15 mouse cellular contexts compared by ENCODE assay signal in genomic region chr17:80706608-80707007, GRCm38 (mm10). TPM values are rescaled to one million over a fixed set of nuclear protein-coding genes. Genes with fewer than 3 reads are reported as not detected.
DNase-seq lines count a peak whose midpoint lies in the region; ATAC-seq and TF ChIP-seq lines count a peak whose summit lies in the region.
"Had no signal": no experiment of that assay in that cellular context is flagged by ENCODE, and none has a peak within 500 bp of the region (broad histone marks: within the 10 kb centered on the region; RNA-seq: fewer than 3 reads in every experiment).

No protein-coding gene starts in this region.

- 65% methylated on average over 6 of the region's 6 CpGs for WGBS in forebrain, postnatal 0 days
- 78% methylated on average over 6 of the region's 6 CpGs for WGBS in forebrain, embryonic 12.5 days
- WGBS in heart, postnatal 0 days = 57% methylated on average over 6 of the region's 6 CpGs

- TF ChIP-seq CTCF in forebrain, postnatal 0 days (IDR thresholded peaks at IDR 0.05; ENCODE audit: low read depth) = no peak
- no peak for TF ChIP-seq CTCF in heart, postnatal 0 days (IDR thresholded peaks at IDR 0.05; ENCODE audit: low read depth)
- no peak for TF ChIP-seq CTCF in layer of hippocampus, adult 2 months (conservative IDR thresholded peaks at IDR 0.05)

- no peak overlapping the region for H3K4me2 ChIP-seq in forebrain, postnatal 0 days (ENCODE audit: low read depth)
- H3K4me2 ChIP-seq in forebrain, embryonic 12.5 days = no peak overlapping the region
- H3K4me2 ChIP-seq in heart, postnatal 0 days (ENCODE audit: low read depth, low read length) = no peak overlapping the region
- H3K4me2 ChIP-seq: embryonic facial prominence, embryonic 13.5 days; heart, embryonic 11.5 days; hindbrain, embryonic 15.5 days had no signal

- no peaks in the 10 kb centered on the region for H3K27me3 ChIP-seq in forebrain, postnatal 0 days (ENCODE audit: insufficient read depth, low read length)
- no peaks in the 10 kb centered on the region for H3K27me3 ChIP-seq in forebrain, embryonic 12.5 days
- no peaks in the 10 kb centered on the region for H3K27me3 ChIP-seq in heart, postnatal 0 days (ENCODE audit: control insufficient read depth, insufficient read depth, low read length)
- H3K27me3 ChIP-seq: embryonic facial prominence, embryonic 13.5 days; hindbrain, embryonic 15.5 days had no signal

- H3K36me3 ChIP-seq in forebrain, postnatal 0 days (ENCODE audit: insufficient read depth) = no peaks in the 10 kb centered on the region
- H3K36me3 ChIP-seq in forebrain, embryonic 12.5 days (replicated peaks) = no peaks in the 10 kb centered on the region
- H3K36me3 ChIP-seq in heart, postnatal 0 days (replicated peaks; ENCODE audit: control insufficient read depth, insufficient read depth, low read length) = no peaks in the 10 kb centered on the region
- H3K36me3 ChIP-seq: embryonic facial prominence, embryonic 13.5 days; hindbrain, embryonic 15.5 days had no signal

- no peaks in the 10 kb centered on the region for H3K9me3 ChIP-seq in forebrain, postnatal 0 days (ENCODE audit: low read length)
- no peaks in the 10 kb centered on the region for H3K9me3 ChIP-seq in forebrain, embryonic 12.5 days
- no peaks in the 10 kb centered on the region for H3K9me3 ChIP-seq in heart, postnatal 0 days (replicated peaks; ENCODE audit: control insufficient read depth, low read length)
- H3K9me3 ChIP-seq: embryonic facial prominence, embryonic 13.5 days; hindbrain, embryonic 15.5 days had no signal

- no peak for ATAC-seq in forebrain, postnatal 0 days
- ATAC-seq in forebrain, embryonic 12.5 days (ENCODE audit: low FRiP score) = no peak
- ATAC-seq in heart, postnatal 0 days (ENCODE audit: insufficient read depth, low read depth) = no peak
- ATAC-seq: forebrain, embryonic 14.5 days had no signal

- no peak for TF ChIP-seq EP300 in heart, postnatal 0 days (IDR thresholded peaks at IDR 0.05; ENCODE audit: low read depth)

- H3K4me1 ChIP-seq in forebrain, postnatal 0 days (ENCODE audit: insufficient read depth) = peaks cover 12% of the 10 kb centered on the region
- peaks cover 27% of the 10 kb centered on the region for H3K4me1 ChIP-seq in forebrain, embryonic 12.5 days
- peaks cover 57% of the 10 kb centered on the region for H3K4me1 ChIP-seq in heart, postnatal 0 days (ENCODE audit: control insufficient read depth, insufficient read depth)

- H3K27ac ChIP-seq in forebrain, postnatal 0 days (ENCODE audit: low read depth, low read length) = 0 out of 2 replicates have a peak overlapping the region, but pooled peaks have one; percentile 15
- no peak overlapping the region for H3K27ac ChIP-seq in forebrain, embryonic 12.5 days
- H3K27ac ChIP-seq in heart, postnatal 0 days (ENCODE audit: low read depth) = peak overlapping the region; percentile 46; the same call in 1 of the 2 replicates
- peak overlapping the region; percentile 92 for H3K27ac ChIP-seq in layer of hippocampus, adult 2 months
- H3K27ac ChIP-seq: hindbrain, embryonic 15.5 days had no signal

- no peak overlapping the region for H3K4me3 ChIP-seq in forebrain, postnatal 0 days (ENCODE audit: low read depth, low read length)
- no peak overlapping the region for H3K4me3 ChIP-seq in forebrain, embryonic 12.5 days (replicated peaks)
- no peak overlapping the region for H3K4me3 ChIP-seq in heart, postnatal 0 days (ENCODE audit: low read depth, low read length)
- H3K4me3 ChIP-seq in layer of hippocampus, adult 2 months = no peak overlapping the region
- H3K4me3 ChIP-seq: embryonic facial prominence, embryonic 13.5 days; hindbrain, embryonic 15.5 days had no signal

- no peak for DNase-seq in forebrain, postnatal 0 days
- DNase-seq in heart, postnatal 0 days (ENCODE audit: low spot score) = no peak
- no peak for DNase-seq in heart, postnatal 25 days (ENCODE audit: low spot score)
- no peak for DNase-seq in layer of hippocampus, adult 2 months (ENCODE audit: low spot score in 2 of 2)
- no peak for DNase-seq in layer of hippocampus, adult 9-10 months (ENCODE audit: low spot score)
- no peak for DNase-seq in liver
- DNase-seq: adrenal gland, postnatal 10 days; cerebellum, adult 9-10 months; gastrocnemius, postnatal 36 days; heart, postnatal 36 days had no signal

- H3K9ac ChIP-seq in forebrain, postnatal 0 days = no peak overlapping the region
- H3K9ac ChIP-seq in forebrain, embryonic 12.5 days = no peak overlapping the region
- no peak overlapping the region for H3K9ac ChIP-seq in heart, postnatal 0 days (replicated peaks; ENCODE audit: low read depth, low read length)
- H3K9ac ChIP-seq: embryonic facial prominence, embryonic 13.5 days; hindbrain, embryonic 15.5 days had no signal

- intact Hi-C loops in heart, postnatal 25 days (cut with DNase I) = no loop called here

RNA-seq across cellular contexts. Expression of gene Map4k3, which starts 21.7 kb away (rescaled TPM):
- 62.9 and 76.9 TPM in 2 replicates for total RNA-seq in forebrain, postnatal 0 days (2014; rRNA removed)
- polyA plus RNA-seq in forebrain, postnatal 0 days (2015; fragmentation: Nextera tagmentation; extraction: Ambion mirVana) = 15.0 and 17.9 TPM in 2 replicates
- polyA plus RNA-seq in forebrain, embryonic 12.5 days (2016; fragmentation: Nextera tagmentation; extraction: Ambion mirVana) = 29.4 and 34.1 TPM in 2 replicates
- 38.0 and 44.4 TPM in 2 replicates for total RNA-seq in heart, postnatal 0 days (2014; rRNA removed; ENCODE audit: low replicate concordance)
- 14.2 and 16.7 TPM in 2 replicates for polyA plus RNA-seq in heart, postnatal 0 days (2015; fragmentation: Nextera tagmentation; extraction: Ambion mirVana)
- 10 to 100 TPM; 24.0 to 24.4 TPM for total RNA-seq in heart, postnatal 25 days (2021)
- total RNA-seq in layer of hippocampus, adult 2 months (2021) = 10 to 100 TPM; 92.9 to 94.1 TPM
